Mouse (Mus musculus): ENCODE measurements around the gene Eif1ad.
A peak's percentile ranks its signal among the peaks of the same experiment; 100 is the strongest.

Eif1ad gene

GRCm38 (mm10) chr19:5418750-5419466, 52.4 kb downstream of the Eif1ad start:
- peak; percentile 50 to 53 for DNase-seq (ENCODE audit: low spot score in 2 of 2)

- DNase-seq (ENCODE audit: low spot score in 2 of 2): no peak
Observed at GRCm38 (mm10) chr19:5419630-5420029, 53.1 kb downstream of the Eif1ad start.

- no peak for DNase-seq (ENCODE audit: low spot score in 2 of 2)
Observed at GRCm38 (mm10) chr19:5420579-5420978, 54.0 kb downstream of the Eif1ad start.
